Mouse (Mus musculus) ES-E14 (cell line): ENCODE measurements around the gene Cux2. TPM values are rescaled to one million over a fixed set of nuclear protein-coding genes. Genes with fewer than 3 reads are reported as not detected.

Source experiments
- DNase-seq: peaks from one replicate; pipeline ENCODE4 v3.0.0-alpha.2; 2013; ENCODE audit warnings: low read depth, low spot score
- H3K27ac ChIP-seq: 2 replicates; pipeline ENCODE4 v1.5.1; 2012; ENCODE audit warnings: low read depth, mild to moderate bottlenecking, low read length, moderate library complexity, mixed read lengths; ENCODE audit not compliant: poor library complexity, insufficient read depth, severe bottlenecking
- H3K36me3 ChIP-seq: 2 replicates; pipeline ENCODE4 v1.6.1; 2012; ENCODE audit warnings: mild to moderate bottlenecking, low read length, moderate library complexity, mixed read lengths; ENCODE audit not compliant: control insufficient read depth, poor library complexity, insufficient read depth, severe bottlenecking
- H3K4me1 ChIP-seq, 2 experiments: fragments of 150-350 bp in 1 of 2; sonication (generic) in 1 of 2; 2 replicates each; pipeline ENCODE4 v1.6.1; 2012; ENCODE audit warnings: low read length in 2 of 2, mild to moderate bottlenecking in 1 of 2, mixed read lengths in 1 of 2; ENCODE audit not compliant: control insufficient read depth in 2 of 2, insufficient read depth in 2 of 2, poor library complexity in 1 of 2
- H3K4me3 ChIP-seq, 2 experiments: fragments of 150-350 bp in 1 of 2; sonication (generic) in 1 of 2; 2 replicates each; pipeline ENCODE4 v1.5.1; 2012; ENCODE audit warnings: low read length in 2 of 2, low read depth in 1 of 2, mild to moderate bottlenecking in 1 of 2, mixed read lengths in 1 of 2; ENCODE audit not compliant: insufficient read depth in 1 of 2, poor library complexity in 1 of 2, severe bottlenecking in 1 of 2
- H3K9ac ChIP-seq: 2 replicates; pipeline ENCODE4 v1.6.1; 2012; ENCODE audit warnings: low read depth, mild to moderate bottlenecking, low read length, mixed read lengths; ENCODE audit not compliant: poor library complexity, insufficient read depth, severe bottlenecking
- H3K9me3 ChIP-seq: fragments of 150-350 bp; sonication (generic); 2 replicates; pipeline ENCODE4 v1.6.1; 2012; ENCODE audit warnings: low read depth, mild to moderate bottlenecking, low read length; ENCODE audit not compliant: control insufficient read depth, insufficient read depth
- CHD2 ChIP-seq: IDR thresholded peaks from 2 replicates; pipeline ENCODE4 v1.6.1; 2014; ENCODE audit warnings: mild to moderate bottlenecking, low read depth, low read length, inconsistent platforms
- HCFC1 ChIP-seq: IDR thresholded peaks from 2 replicates; pipeline ENCODE4 v1.6.1; 2012; ENCODE audit warnings: low read length, inconsistent platforms, borderline replicate concordance; ENCODE audit not compliant: insufficient read depth
- MAFK ChIP-seq: IDR thresholded peaks from 2 replicates; pipeline ENCODE4 v1.6.1; 2014; ENCODE audit warnings: mild to moderate bottlenecking, low read depth, low read length, inconsistent platforms; ENCODE audit not compliant: insufficient read depth
- ZC3H11A ChIP-seq: IDR thresholded peaks from 2 replicates; pipeline ENCODE4 v1.6.1; 2012; ENCODE audit warnings: low read depth, mild to moderate bottlenecking, inconsistent platforms, low read length, borderline replicate concordance
- ZNF384 ChIP-seq: IDR thresholded peaks from 2 replicates; pipeline ENCODE4 v1.6.1; 2012; ENCODE audit warnings: low read depth, low read length, inconsistent platforms
- in situ Hi-C, 2 experiments: fragments of 600-800 bp; cut with MboI; formaldehyde crosslinking; loops; one replicate each; pipeline ENCODE4 v1.15.1; 2025; ENCODE audit warnings: low sequenced_read_pairs in 2 of 2, inconsistent platforms in 1 of 2; ENCODE audit not compliant: unreplicated experiment in 2 of 2
- total RNA-seq: library from RNA; depleted of rRNA; stranded (reverse); fragments of 300-350 nt; gene quantifications from 2 replicates; pipeline ENCODE4 v1.2.3, GENCODE M21; 2012

The Cux2 gene
- total RNA-seq, 1 experiment = 1.8 TPM

- Histone ChIP-seq H3K4me1 (peaks cover 0 to 2% of the 10 kb centered on the region in 2 experiments; a peak in 1 of 4 replicates), H3K4me3 (no peak overlapping the region), H3K9ac (no peak overlapping the region), H3K36me3 (no peaks in the 10 kb centered on the region), H3K9me3 (no peaks in the 10 kb centered on the region), H3K27ac (no peak overlapping the region)
- in situ Hi-C loops = no loop called here
- no peak for DNase-seq
- TF ChIP-seq ZNF384 (no peak), CHD2 (no peak), HCFC1 (no peak), MAFK (no peak), ZC3H11A (no peak)
Observed at GRCm38 (mm10) chr5:122016744-122017143, 33.2 kb downstream of the Cux2 start.

GRCm38 (mm10) chr5:122015149-122015548 lies 34.8 kb downstream of the Cux2 start:
- H3K27ac ChIP-seq = no peak overlapping the region
- in situ Hi-C loops = no loop called here

DNA sequence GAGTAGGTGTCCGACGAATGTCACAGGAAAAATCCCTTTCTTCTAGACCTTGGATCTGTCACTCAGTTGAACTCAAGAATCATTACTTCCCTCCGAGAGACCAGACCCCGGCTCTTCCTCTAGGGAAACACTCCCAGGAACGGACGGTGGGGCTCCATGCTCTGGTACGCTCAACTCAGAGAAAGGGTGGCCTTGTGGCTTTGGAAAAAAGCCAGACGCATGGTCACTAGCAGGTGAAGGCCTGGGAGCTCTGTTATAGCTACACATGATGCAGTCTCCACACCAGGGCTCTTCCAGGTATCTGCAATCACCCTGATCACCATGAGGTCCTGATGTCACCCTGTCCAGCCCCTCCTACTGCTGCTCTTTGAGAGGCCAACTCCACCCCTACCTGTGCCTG lies 35.2 kb downstream of the Cux2 start:
- Histone ChIP-seq H3K9me3 (no peaks in the 10 kb centered on the region), H3K4me3 (no peak overlapping the region), H3K9ac (no peak overlapping the region), H3K36me3 (no peaks in the 10 kb centered on the region), H3K4me1 (peaks cover 1 to 4% of the 10 kb centered on the region in 2 experiments; a peak in 1 of 4 replicates), H3K27ac (no peak overlapping the region)
- DNase-seq = no peak
- TF ChIP-seq ZC3H11A = no peak
- in situ Hi-C loops = no loop called here

More at GRCm38 (mm10) chr5:122015149-122015548, 34.8 kb downstream of the Cux2 start:
- no peak for DNase-seq
- H3K36me3 ChIP-seq = no peaks in the 10 kb centered on the region
- H3K4me3 ChIP-seq = no peak overlapping the region
- peaks cover 1 to 4% of the 10 kb centered on the region in 2 experiments; a peak in 1 of 4 replicates for H3K4me1 ChIP-seq
- no peak overlapping the region for H3K9ac ChIP-seq
- TF ChIP-seq ZC3H11A = no peak
- TF ChIP-seq HCFC1 = no peak
- TF ChIP-seq CHD2 = no peak
- no peak for TF ChIP-seq ZNF384
- TF ChIP-seq MAFK = no peak
- H3K9me3 ChIP-seq = no peaks in the 10 kb centered on the region

DNA sequence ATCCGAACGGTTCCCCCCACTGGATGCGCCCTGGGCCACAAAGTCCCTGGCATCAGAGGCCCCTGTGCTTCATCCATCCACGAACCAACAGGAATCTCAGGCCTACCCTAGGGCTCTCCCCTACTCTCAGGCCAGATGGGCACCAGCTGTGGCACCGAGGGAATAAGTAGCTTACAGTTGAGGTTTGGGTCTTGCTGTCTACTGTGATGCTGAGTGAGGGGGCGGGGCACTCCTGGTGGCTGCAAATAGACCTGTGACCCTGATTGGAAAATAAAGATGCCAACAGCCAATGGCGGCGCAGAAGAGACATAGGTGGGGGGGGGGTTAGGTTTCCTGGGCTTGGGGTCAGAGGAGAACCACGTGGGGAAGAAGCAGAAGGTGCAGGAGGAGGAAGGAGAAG lies 38.6 kb downstream of the Cux2 start:
- Histone ChIP-seq H3K4me1 (peaks cover 1 to 4% of the 10 kb centered on the region in 2 experiments; a peak in 1 of 4 replicates), H3K4me3 (no peak overlapping the region), H3K36me3 (no peaks in the 10 kb centered on the region), H3K27ac (no peak overlapping the region), H3K9ac (no peak overlapping the region), H3K9me3 (no peaks in the 10 kb centered on the region)
- TF ChIP-seq MAFK = no peak
- TF ChIP-seq ZC3H11A = no peak
- TF ChIP-seq CHD2 = no peak
- TF ChIP-seq HCFC1 = no peak
- TF ChIP-seq ZNF384 = no peak
- DNase-seq = no peak
- in situ Hi-C loops = no loop called here

- Histone ChIP-seq H3K36me3 (no peaks in the 10 kb centered on the region), H3K9me3 (no peaks in the 10 kb centered on the region), H3K4me3 (no peak overlapping the region), H3K9ac (no peak overlapping the region), H3K27ac (no peak overlapping the region), H3K4me1 (peaks cover 1 to 6% of the 10 kb centered on the region in 2 experiments; a peak in 1 of 4 replicates)
- TF ChIP-seq CHD2 (no peak), ZNF384 (no peak), HCFC1 (no peak), MAFK (no peak), ZC3H11A (no peak)
- DNase-seq = no peak
- in situ Hi-C loops = no loop called here
Observed at GRCm38 (mm10) chr5:122007946-122008441, 41.9 kb downstream of the Cux2 start.
